Mouse (Mus musculus) granulocyte monocyte progenitor cell, adult 5-6 weeks (primary cell): ENCODE measurements around the gene Hexim1. TPM values are rescaled to one million over a fixed set of nuclear protein-coding genes. Genes with fewer than 3 reads are reported as not detected.

Experiments used
- ATAC-seq: replicated peaks from 2 replicates; pipeline ENCODE4 v1.8.0; 2016; ENCODE audit warnings: mild to moderate bottlenecking, moderate TSS enrichment, inconsistent platforms; ENCODE audit not compliant: poor library complexity, severe bottlenecking
- total RNA-seq, 2 experiments: library from RNA; stranded (forward) in 1 of 2; stranded (reverse) in 1 of 2; fragments of 200-712, 200-1000 nt in 1 of 2; fragments of >200 nt in 1 of 2; fragmentation: Nextera tagmentation in 1 of 2; gene quantifications; 2 replicates each; pipeline ENCODE4 v1.2.3; 2014 to 2017

The Hexim1 gene
- total RNA-seq, 2 experiments from 2014 or later: 9.7 to 28.7 TPM

DNA sequence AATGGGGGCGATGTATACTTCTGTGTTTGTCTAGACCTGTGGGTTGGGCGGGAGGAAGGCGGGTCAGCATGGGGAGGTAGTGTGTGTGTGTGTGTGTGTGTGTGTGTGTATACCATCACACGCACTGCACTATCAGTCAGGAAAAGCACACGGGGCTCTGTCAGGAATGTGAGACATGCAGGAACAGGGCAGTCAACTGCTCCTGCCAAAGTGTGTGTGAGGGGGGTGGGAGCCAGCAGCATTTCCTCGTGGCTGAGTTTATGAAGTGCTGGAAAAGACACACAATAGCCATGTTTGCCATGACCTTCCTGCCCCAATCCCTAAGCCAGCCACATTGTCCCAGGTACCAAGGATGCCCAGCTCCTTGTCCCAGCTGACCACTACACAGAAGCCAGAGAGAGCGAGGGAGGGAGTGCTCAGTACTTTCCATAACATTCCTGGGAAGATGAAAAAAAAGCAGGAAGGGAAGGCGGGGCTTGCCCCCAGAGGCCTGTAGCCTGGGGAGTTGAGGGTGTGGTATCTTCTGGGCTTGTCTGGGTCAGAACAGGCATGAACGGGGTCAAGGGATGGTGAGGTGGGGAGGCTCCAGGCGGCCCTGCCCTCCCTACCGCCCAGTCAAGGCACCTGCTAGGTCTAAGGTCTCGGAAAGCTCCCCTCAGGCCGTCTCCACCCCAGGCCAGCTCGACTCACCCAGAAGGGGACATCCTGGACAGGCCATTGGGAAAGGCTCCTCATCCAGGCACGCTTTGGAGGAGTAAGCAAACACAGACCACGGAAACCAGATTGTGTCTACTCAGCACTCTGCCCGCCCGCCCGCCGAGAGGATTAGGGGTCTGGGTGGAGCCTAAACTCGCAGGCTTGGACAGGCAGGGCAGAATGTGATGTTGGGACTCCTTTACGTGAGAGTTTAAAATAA lies 18.8 kb upstream of the Hexim1 start:
- no peak for ATAC-seq

DNA sequence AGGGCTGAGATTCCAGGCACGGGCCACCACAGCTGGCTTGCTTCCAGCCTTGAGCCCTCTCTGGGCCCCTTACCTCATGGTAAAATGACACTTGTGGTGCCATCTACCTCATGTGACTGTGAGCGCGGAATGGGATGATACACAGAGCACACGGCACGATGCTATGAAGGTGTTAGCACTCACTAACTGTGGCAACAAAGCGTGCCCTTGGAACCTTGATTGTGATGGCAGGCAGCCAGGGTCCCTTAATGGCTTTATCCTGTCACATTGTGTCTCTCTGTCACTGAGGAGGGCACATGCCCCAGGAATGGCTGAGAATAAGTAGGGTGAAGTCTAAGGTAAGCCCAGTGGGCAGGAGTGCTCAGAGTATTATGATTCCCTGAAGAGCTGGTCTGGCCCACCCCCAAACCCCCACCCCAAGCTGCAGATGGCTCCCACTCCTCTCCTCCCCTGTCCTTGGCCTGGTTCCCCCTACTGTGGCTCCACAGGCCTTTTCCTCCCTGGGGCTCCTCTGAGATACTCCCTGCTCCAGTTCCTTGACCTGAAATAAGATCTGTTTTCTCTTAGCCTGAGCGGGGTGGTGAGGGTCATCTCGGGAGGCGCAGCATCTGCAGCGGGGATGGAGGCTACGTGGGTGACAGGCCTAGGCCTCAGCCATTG lies 17.4 kb upstream of the Hexim1 start:
- no peak for ATAC-seq

DNA sequence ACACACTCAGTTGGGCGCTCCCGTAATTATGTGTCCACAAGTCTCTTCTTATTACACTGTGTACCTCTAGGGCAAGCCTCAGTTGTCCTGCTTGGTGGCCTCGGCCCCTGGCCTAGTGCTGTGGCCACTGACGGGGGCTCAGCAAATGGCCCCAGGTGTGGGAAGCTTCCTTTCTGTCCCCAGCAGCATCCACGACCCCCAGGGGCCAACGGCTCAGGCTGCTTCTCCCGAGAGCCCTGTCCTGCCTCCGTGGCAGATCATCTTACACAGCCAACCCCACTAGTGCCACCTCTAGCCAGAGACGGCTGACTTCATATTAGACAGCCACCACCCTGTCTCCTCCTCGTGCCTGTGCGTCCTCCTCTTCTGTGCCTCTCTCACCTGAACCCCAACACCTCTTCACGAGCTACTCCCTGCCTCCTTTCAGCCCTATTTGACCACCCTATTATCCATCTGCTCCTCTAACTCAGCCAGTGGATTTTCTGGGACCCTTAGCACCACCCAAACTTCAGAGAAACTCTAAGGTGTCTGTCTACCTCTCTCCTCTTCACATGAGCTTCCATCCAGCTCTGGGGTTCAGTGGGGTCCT lies 16.6 kb upstream of the Hexim1 start:
- ATAC-seq: no peak

- ATAC-seq: no peak
Measured at GRCm38 (mm10) chr11:103100361-103100760, 15.7 kb upstream of the Hexim1 start.

GRCm38 (mm10) chr11:103101481-103101865 lies 14.6 kb upstream of the Hexim1 start, which contains the start of the genes Plcd3 and Acbd4:
Gene Plcd3 (minus strand): TSS chr11:103101658.
Gene Acbd4 (plus strand): TSS chr11:103101682.
- peak; percentile 41; the same call in 1 of the 2 replicates for ATAC-seq

DNA sequence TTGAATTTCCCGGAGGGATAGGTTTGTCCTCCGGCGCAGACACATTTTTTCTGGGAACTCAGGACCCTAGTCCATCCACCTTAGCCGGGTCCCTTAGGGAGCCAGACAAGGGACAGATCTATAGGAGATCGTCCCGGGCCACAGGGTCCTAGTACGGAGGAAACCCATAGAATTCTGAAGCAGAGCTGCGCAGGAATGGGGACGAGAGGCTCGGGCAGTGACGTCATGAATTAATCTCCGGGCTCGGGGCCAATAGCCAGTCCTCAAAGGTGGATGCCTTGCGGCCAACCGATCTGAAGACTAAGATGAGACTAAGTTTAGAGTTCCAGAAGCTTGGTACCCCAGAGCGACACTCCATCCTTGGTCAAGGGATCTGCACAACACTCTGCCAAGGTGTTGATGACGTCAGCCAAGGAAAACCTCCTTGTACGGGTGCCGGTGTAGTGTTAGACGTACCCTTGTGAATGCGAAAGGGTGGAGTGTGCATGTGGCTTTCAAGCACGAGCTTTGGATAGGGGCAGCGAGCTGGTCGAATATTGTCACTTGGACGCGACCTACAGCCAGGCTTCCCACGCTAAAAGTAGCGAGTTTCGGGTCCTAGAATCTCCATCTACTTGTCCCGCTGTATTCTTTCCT lies 14.0 kb upstream of the Hexim1 start:
- ATAC-seq: no peak

DNA sequence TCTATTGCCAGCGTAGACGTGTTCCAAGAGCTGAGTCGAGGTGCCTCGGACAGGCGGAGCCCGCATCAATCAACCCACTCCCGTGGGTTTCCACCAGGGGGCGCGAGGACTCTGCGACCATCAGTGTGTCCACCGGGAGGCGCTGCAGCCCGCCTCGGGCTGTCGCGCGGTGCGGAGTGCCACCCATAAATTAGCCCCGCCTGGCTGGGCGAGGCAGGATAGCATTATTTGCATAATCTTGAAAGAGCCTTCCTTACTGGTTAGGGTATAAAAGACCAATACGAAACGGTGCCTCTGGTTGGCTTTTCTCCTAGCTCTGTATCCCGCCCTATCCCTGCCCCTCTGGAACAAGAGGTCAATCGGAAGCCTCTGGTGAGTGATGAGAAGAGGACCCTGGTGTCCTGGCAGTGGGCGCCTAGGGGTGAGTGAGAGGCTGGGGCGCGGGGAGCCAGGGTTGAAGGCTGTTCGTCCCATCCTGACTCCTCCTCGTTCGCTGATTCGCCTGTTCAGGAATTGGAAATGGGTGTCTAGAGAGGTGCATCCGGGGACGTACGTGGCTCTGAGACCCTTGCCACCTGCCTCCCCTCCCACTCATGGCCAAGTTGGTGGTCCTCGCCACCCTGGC lies 13.2 kb upstream of the Hexim1 start:
- ATAC-seq: peak; percentile 88

- ATAC-seq: no peak
Measured at GRCm38 (mm10) chr11:103103621-103104020, 12.4 kb upstream of the Hexim1 start.

- no peak for ATAC-seq
Measured at GRCm38 (mm10) chr11:103104469-103104868, 11.6 kb upstream of the Hexim1 start.

GRCm38 (mm10) chr11:103105180-103105725 lies 10.8 kb upstream of the Hexim1 start:
- no peak for ATAC-seq

- no peak for ATAC-seq
Measured at GRCm38 (mm10) chr11:103105810-103106209, 10.2 kb upstream of the Hexim1 start.

DNA sequence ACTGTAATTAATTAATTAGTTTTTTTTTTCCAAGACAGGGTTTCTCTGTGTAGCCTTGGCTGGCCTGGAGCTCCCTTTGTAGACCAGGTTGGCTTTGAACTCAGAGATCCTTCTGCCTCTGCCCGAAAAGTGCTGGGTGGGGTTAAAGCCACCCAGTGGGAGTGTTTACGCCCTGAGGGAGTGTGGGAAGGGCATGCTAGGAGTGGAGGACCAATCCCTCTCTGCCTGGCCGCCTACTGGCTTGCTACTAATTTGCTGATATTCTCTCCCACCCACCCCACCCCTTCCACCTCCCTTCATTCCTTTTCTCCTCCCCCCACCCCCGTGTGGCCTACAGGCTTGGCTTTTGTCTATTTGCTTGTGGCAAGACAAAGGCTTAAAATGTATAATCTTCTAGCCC lies 9.6 kb upstream of the Hexim1 start:
- no peak for ATAC-seq

DNA sequence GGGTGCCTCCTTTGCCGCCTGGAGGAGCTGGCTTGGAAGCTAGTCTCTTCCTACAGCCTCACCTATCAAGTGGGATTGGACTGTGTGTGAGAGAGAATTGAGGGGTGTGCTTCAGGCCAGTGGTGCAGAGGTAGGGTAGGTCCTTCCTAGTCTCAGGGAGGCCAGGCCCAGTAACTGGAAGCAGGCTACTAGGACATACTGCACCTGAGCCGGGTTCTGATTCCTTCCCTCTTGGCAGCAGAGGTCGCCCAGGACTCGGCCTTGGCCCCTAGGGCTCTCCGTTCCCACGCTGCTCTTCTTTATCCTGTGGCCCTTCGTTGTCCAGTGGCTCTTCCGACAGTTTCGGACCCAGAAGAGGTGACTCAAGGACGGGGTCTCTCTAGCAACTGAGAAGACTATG lies 4.7 kb upstream of the Hexim1 start:
- ATAC-seq: no peak

- ATAC-seq: no peak
Measured at GRCm38 (mm10) chr11:103111881-103112551, 4.0 kb upstream of the Hexim1 start.

GRCm38 (mm10) chr11:103112552-103112912 lies 3.5 kb upstream of the Hexim1 start:
- ATAC-seq: no peak

- ATAC-seq: no peak
Measured at GRCm38 (mm10) chr11:103113005-103113404, 3.0 kb upstream of the Hexim1 start.

- no peak for ATAC-seq
Measured at GRCm38 (mm10) chr11:103113771-103114170, 2.3 kb upstream of the Hexim1 start.

DNA sequence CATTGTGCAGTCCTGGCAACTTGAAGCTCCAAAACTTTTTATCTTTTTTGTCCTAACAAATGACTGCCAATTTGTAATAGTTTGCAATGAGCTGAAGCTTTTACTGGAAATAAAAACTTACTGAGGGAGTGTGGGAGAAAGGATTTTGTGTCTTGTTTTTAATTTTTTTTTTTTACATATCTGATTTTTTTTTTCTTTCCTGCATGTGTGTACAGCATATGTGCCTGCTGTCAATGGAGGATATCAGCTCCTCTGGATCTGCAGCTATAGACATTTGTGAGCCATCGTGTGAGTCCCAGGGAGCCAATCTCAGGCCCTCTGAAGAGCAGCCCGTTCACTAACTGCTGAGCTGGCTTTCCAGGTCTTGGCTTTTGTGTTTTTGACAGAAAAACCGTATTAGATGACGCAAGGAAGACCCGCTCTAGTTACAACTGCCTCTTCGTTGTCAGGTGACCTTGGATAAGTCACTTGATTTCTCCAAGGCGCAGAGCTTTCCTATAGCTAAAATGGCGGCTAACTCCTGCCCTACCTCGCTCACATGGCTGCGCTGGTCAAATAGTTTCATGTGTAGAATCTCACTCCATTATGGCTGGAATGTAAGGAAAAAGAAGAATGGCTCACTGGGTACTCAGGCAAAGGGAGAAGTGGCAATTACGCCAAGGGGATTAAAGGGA lies 1.6 kb upstream of the Hexim1 start:
- ATAC-seq: no peak
